Mouse (Mus musculus): ENCODE results near the gene Cntn5. TPM values are rescaled to one million over a fixed set of nuclear protein-coding genes. Genes with fewer than 3 reads are reported as not detected.

Cntn5 gene
- total RNA-seq, 2 experiments from 2014 or later, result not detected

GRCm38 (mm10) chr9:10233364-10233763, 671.2 kb downstream of the Cntn5 start:
- no peak for DNase-seq (ENCODE audit: low spot score in 2 of 2)

GRCm38 (mm10) chr9:10232066-10232465, 672.5 kb downstream of the Cntn5 start:
- DNase-seq (ENCODE audit: low spot score in 2 of 2), result no peak

GRCm38 (mm10) chr9:10230973-10231372, 673.6 kb downstream of the Cntn5 start:
- no peak for DNase-seq (ENCODE audit: low spot score in 2 of 2)

GRCm38 (mm10) chr9:10229716-10230115, 674.9 kb downstream of the Cntn5 start:
- no peak for DNase-seq (ENCODE audit: low spot score in 2 of 2)

GRCm38 (mm10) chr9:10226013-10226412, 678.6 kb downstream of the Cntn5 start:
- DNase-seq (ENCODE audit: low spot score in 2 of 2), result no peak

- no peak for DNase-seq (ENCODE audit: low spot score in 2 of 2)
Measured at GRCm38 (mm10) chr9:10186063-10186462, 718.5 kb downstream of the Cntn5 start.

- no peak for DNase-seq (ENCODE audit: low spot score in 2 of 2)
Measured at GRCm38 (mm10) chr9:10170526-10170925, 734.0 kb downstream of the Cntn5 start.

- DNase-seq (ENCODE audit: low spot score in 2 of 2), result no peak
Measured at GRCm38 (mm10) chr9:10121350-10122057, 783.1 kb downstream of the Cntn5 start.

- no peak for DNase-seq (ENCODE audit: low spot score in 2 of 2)
Measured at GRCm38 (mm10) chr9:10116581-10116980, 788.0 kb downstream of the Cntn5 start.

GRCm38 (mm10) chr9:10109156-10109555, 795.4 kb downstream of the Cntn5 start:
- DNase-seq (ENCODE audit: low spot score in 2 of 2), result no peak

- DNase-seq (ENCODE audit: low spot score in 2 of 2), result no peak
Measured at GRCm38 (mm10) chr9:10107861-10108260, 796.7 kb downstream of the Cntn5 start.

GRCm38 (mm10) chr9:10101812-10102440, 802.6 kb downstream of the Cntn5 start:
- no peak for DNase-seq (ENCODE audit: low spot score in 2 of 2)

- no peak for DNase-seq (ENCODE audit: low spot score in 2 of 2)
Measured at GRCm38 (mm10) chr9:10076282-10076681, 828.3 kb downstream of the Cntn5 start.

- no peak for DNase-seq (ENCODE audit: low spot score in 2 of 2)
Measured at GRCm38 (mm10) chr9:10073401-10073800, 831.2 kb downstream of the Cntn5 start.

GRCm38 (mm10) chr9:10072860-10073259, 831.7 kb downstream of the Cntn5 start:
- DNase-seq (ENCODE audit: low spot score in 2 of 2), result no peak

- no peak for DNase-seq (ENCODE audit: low spot score in 2 of 2)
Measured at GRCm38 (mm10) chr9:10071271-10071670, 833.3 kb downstream of the Cntn5 start.

- no peak for DNase-seq (ENCODE audit: low spot score in 2 of 2)
Measured at GRCm38 (mm10) chr9:10044969-10045789, 859.4 kb downstream of the Cntn5 start.

- DNase-seq (ENCODE audit: low spot score in 2 of 2), result no peak
Measured at GRCm38 (mm10) chr9:10043001-10043400, 861.6 kb downstream of the Cntn5 start.

GRCm38 (mm10) chr9:10015129-10015528, 889.4 kb downstream of the Cntn5 start:
- no peak for DNase-seq (ENCODE audit: low spot score in 2 of 2)

- no peak for DNase-seq (ENCODE audit: low spot score in 2 of 2)
Measured at GRCm38 (mm10) chr9:9984028-9984427, 920.5 kb downstream of the Cntn5 start.

- no peak for DNase-seq (ENCODE audit: low spot score in 2 of 2)
Measured at GRCm38 (mm10) chr9:9983220-9983619, 921.4 kb downstream of the Cntn5 start.

GRCm38 (mm10) chr9:9965370-9965769, 939.2 kb downstream of the Cntn5 start:
- no peak for DNase-seq (ENCODE audit: low spot score in 2 of 2)

Measured in adrenal gland, adult 18-20 months (tissue).